Mouse (Mus musculus): ENCODE results near the gene Osbp2. TPM values are rescaled to one million over a fixed set of nuclear protein-coding genes. Genes with fewer than 3 reads are reported as not detected.

Gene Osbp2
- polyA plus RNA-seq, 2 experiments from 2014 or later: not detected

DNA sequence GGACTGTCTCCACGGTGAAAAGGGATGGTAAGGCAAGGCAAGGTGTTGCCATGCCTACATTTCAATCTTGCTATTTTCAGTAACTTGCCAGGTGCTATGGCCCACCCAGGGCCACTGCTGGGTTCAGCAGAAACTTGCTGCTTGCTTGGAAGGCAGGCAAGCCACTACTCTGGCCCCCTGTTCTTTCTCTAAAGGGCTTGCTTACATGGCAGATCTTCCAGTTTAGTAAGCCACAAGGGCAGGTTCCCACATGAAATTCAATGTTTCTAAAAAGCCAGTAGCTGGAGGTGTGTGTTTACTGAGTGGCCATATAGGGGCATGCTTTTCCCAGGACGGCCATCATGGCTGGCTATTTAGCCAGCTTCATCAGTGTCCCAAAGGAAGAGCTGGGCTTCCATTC is 172.0 kb downstream of the Osbp2 start:
- no peak for ATAC-seq

DNA sequence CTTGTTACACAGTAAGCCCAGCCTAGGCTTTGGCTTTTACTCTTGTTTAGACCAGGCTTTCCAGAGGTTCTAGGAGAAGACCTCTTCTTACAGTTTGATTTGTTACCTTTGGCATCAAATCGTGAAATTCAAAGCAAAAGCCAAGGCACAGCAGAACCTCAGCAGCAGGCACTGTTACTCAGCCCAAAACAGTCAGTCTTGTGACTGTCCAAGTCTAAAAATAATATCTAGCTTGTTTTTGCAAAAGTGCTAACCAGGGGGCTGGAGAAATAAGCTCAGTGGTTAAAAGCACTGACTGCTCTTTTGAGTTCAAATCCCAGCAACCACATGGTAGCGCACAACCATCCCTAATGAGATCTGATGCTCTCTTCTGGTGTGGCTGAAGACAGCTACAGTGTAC is 176.8 kb downstream of the Osbp2 start:
- ATAC-seq: no peak

DNA sequence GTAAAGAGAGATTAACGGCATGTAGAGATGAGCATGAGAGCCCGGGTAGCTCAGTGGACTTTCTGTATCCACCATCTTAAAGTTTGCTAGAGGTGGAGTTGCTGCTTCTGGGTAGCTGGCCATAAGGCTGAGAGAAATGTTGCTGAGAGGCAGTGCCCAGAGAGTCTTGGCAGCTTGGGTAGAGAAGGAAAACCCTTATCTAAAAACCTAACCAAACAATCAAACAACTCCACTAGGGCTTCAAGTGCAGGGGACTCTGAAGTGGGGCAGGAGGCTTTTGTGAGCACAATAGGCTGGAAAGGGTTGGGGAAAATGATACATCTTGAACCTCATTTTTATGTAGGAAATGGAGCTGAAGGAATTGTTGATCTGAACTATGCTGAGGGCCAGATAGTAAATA is 177.4 kb downstream of the Osbp2 start:
- no peak for ATAC-seq

DNA sequence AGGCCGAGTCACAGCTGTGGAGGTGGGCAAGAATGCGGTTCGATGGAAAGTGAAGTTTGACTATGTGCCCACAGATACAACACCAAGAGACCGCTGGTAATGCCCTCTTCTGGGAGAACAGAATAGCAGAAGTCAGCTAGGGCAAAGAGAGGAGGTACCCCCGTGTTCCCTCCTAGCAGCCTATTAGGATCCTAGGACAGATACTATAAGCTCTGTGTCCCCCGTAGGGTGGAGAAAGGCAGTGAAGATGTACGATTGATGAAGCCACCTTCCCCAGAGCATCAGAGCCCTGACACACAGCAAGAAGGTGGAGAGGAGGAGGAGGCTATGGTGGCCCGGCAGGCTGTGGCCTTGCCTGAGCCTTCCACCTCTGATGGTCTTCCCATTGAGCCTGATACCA is 178.3 kb downstream of the Osbp2 start:
- no peak for ATAC-seq

DNA sequence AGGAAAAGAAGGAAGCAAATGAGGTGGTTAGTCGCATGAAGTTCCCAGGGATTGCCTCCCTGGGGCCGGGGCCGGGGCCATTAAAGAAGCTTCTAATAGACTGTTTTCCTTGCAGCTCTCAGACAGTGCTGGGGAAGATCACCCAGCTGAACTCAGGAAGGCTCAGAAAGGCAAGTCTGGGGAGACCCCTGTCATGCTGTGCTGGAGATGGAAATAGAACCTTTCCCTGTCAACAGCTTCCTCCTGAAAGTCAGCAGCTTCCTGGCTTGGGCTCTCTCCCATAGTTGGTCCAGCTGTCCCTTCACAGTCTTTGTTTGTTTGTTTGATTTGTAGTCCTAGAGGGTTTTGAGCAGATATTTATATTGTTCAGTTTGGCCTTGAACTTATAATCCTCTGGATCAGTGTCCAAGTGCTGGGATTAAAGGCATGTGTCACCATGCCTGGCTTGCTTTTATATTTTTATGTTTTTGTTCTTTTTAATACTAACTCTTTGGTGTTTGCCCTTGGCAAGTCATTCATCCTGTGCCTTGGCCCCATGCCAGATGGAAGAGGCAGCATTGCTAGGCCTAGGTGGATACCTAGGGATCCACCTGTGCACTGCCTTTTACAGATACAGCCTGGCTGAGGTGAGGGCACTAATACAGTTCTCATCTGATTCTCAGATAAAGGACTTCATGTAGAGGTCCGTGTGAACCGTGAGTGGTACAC is 178.8 kb downstream of the Osbp2 start:
- no peak for ATAC-seq

DNA sequence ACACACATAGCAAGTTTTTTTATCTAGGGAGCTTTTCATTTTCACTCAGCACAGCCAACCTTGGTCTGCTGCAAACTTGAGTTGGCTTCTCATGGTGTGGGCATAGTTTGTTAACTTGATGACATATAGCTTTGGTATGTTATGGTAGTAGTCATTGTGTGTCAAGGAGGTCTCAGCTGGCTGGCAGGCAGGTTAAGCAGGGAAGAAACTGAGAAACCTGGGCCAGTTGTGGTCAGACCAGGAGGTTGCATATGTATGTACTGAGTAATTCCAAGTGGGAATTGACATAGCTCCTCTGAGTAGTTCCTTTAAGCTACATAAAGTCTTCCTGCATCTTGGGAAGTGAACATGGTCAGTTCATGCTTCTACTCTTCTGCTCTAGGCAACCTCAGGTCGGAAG is 179.5 kb downstream of the Osbp2 start:
- no peak for ATAC-seq

DNA sequence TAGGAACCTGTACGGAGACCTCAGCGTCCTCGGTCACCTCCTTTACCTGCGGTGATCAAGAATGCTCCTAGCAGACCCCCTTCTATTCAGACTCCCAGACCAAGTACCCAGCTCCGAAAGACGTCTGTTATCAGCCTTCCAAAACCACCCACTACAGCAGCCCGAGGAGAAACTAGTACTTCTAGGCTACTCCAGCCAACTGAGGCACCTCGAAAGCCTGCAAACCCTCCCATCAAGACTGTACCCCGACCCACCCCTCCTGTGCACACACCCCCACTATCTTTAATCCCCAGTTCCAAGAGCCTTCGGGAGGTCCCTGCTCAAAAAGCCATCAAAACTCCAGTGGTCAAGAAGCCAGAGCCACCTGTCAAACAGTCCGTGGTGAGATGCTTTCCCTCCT is 180.0 kb downstream of the Osbp2 start:
- ATAC-seq: no peak

DNA sequence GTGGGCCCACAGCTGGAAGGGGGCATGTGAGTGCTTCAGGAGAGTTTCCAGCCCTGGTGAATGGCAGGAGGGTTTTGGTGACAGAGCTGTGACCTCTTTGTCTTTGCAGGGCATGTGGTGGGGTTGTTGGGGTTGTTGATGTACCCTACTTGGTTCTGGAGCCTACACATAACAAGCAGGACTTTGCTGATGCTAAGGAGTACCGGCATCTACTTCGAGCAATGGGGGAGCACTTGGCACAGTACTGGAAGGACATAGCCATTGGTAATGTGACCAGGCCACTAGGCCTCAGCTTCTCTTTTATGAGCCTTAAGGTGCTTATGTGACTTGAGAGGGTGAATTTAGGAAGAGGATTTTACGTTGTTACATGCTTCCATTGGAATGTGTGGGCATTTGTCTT is 183.9 kb downstream of the Osbp2 start:
- no peak for ATAC-seq

DNA sequence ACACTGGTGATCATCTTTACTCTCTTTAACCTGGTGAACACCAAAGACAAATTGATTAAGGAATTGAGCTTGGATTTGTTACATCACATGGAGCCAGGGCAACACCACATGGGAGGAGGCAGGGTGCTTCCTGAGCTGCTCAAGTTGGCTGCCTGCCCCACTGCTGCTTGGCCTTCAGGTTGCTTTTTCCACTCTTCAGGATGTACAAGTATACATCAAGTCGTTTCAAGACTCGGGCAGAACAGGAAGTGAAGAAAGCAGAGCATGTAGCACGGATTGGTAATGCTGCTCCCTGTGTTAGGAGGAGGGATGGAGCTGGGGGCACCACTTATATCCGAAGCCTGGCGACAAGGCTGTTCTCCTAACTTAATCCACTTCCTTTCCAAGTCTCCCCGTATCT is 186.5 kb downstream of the Osbp2 start:
- no peak for ATAC-seq

DNA sequence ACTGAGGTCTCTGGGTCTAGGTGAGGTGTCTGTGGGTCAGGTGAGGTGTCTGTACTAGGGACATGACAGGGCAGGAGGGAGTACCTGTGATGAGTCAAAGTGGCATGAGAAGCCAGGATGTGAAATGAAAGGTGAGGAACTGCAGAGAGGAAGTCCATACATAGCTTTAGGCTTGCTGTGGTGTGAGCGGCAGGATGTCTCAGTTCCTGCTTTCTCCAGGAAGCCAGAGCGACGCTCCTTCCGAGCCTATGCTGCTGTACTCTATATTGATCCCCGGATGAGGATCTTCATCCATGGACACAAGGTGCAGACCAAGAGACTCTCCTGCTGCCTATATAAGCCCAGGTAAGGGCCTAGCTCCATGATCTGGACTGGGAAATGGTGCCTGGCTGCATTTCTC is 187.3 kb downstream of the Osbp2 start:
- ATAC-seq: no peak

DNA sequence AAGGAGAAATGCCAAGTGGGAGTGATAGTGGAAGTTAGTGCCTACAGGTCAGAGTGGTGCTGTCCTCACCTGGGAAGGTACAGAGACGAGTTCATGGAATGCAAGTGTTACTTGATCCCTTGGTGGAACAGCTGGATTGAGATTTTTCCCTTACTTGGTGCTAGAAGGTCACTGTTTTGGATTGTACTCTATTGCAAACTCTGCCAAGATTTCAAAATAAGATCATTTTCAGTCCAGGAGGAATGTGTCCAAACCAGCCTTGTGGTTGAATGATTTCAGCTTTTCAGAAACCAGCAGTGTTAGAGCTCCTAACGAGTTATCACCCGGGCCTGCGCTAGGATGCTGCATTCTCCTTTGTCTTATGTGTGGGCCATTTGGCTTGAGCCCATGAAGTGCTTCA is 189.2 kb downstream of the Osbp2 start:
- ATAC-seq: no peak

DNA sequence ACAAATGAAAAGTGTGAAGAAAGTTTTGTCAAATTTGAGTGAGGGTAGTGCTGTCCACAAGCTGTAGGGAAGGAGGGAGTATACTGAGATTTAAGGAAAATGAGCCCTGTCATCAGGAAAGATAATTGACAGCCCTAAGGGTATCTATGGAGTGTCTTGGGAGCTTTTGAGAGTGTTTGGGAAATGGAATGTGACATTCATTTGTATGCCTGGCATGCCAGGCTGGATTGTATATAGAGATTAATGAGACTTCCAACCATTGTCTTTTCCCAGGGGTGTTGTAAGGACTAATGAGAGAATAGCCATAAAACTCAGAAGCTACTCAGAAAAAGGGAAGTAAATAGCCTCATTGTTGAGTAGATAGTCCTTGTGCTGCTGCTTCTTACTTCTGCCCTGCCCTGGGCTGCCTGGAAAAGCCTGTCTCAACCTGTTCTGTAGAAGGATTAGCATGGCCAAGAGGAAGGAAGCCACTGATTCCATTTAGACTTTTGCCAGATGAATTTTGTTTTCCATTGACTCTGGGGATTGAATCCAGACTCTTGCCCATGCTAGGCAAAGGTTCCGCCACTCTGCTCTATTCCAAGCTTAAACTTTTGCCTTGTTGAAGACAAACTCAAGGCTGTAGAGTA is 192.6 kb downstream of the Osbp2 start:
- ATAC-seq: no peak

DNA sequence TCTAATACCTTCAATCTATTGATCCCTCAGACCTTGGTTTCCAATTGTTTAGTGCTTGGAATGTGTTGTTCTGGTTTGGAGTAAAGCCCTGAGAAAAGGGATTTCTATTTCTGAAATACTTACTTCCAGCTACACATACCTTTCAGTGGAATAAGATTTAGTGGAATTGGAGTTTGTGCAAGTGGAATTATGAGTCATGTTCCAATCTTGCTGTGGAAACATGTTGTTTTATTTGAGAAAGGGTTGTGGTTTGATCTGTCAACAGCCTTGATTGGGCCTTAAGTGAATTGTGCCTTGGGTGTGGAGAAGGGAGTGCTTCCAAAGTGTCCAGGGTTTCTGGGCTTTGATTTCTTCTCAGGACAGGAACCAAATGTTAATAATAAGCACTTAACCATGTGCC is 193.9 kb downstream of the Osbp2 start:
- ATAC-seq: no peak

DNA sequence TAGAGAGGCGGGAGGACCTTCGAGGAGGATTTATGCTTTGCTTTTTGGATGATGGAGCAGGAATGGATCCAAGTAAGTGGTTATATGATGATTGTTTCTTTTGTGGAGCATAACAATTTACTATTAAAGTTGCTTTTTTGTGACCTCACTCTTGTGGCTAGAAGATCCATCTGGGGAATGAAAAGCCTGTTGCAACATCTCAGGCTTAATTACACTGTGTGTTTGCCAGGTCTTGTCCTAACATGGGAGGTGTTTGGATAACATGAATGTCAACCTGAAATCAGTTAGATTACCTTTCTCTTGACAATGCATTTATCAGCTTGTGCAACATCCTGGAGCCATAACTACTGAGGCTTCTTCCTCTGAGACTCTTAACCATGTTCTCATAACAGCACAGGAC is 194.9 kb downstream of the Osbp2 start:
- no peak for ATAC-seq

DNA sequence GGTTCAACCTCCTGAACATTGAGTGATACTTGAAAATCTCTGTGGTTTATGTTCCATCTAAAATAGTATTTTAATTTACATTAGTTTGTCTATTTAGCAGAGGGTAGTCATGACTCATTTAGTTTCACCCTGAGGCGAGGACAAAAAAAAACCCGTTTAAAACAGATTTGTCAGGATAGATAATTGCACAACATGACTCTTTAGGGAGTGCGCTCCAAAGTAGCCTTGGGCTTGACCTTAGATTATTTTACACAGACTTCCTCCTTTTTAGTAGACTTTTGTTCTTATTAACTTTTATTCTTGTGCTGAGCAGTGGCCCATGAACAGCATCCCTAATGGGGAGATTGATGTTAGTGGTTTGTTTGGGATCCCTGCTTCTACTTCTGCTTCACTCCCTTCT is 196.2 kb downstream of the Osbp2 start:
- no peak for ATAC-seq

DNA sequence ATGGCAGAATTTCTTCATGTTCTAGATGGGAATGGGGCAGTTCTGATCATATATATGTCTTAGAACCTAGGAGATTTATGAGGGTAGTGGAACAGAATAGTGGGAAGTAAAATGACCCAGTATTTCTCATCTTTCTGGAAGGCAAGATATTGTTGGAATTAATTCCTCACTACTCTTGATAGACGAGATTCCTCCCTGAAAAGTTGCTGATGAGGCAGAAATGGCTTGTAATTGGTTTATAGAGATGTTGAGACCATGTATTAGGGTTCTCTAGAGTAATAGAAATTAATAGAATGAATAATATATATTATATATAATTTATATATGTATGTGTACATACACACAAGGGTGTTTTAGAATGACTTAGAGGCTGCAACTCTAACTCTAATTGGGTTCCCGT is 201.7 kb downstream of the Osbp2 start:
- no peak for ATAC-seq

Other genes with a start within 250 kb of the Osbp2 start
- 1 to 10 TPM; 6.5 to 7.8 TPM for gene Morc2a, start 214.7 kb downstream of the Osbp2 start, polyA plus RNA-seq (2017; shearing (Covaris generic))
- not detected for gene 4921536K21Rik, start 31.2 kb upstream of the Osbp2 start, polyA plus RNA-seq (2017; shearing (Covaris generic))
- under 1 TPM; 0.10 to 0.20 TPM for gene Dusp18, start 31.3 kb upstream of the Osbp2 start, polyA plus RNA-seq (2017; shearing (Covaris generic))
- 1 to 10 TPM; 1.1 to 1.2 TPM for gene Slc35e4, start 50.8 kb upstream of the Osbp2 start, polyA plus RNA-seq (2017; shearing (Covaris generic))
- 10 to 100 TPM; 20.4 to 23.1 TPM for gene Tcn2, start 68.3 kb upstream of the Osbp2 start, polyA plus RNA-seq (2017; shearing (Covaris generic))
- gene Pes1, start 100.1 kb upstream of the Osbp2 start, polyA plus RNA-seq (2017; shearing (Covaris generic)): 10 to 100 TPM; 45.6 to 74.8 TPM
- not detected for gene 4930556J24Rik, start 112.9 kb upstream of the Osbp2 start, polyA plus RNA-seq (2017; shearing (Covaris generic))
- gene Gal3st1, start 119.7 kb upstream of the Osbp2 start, polyA plus RNA-seq (2017; shearing (Covaris generic)): not detected
- gene Sec14l4, start 167.6 kb upstream of the Osbp2 start, polyA plus RNA-seq (2017; shearing (Covaris generic)): not detected
- gene Sec14l3, start 200.9 kb upstream of the Osbp2 start, polyA plus RNA-seq (2017; shearing (Covaris generic)): not detected
- gene Mtfp1, start 231.5 kb upstream of the Osbp2 start, polyA plus RNA-seq (2017; shearing (Covaris generic)): 1 to 10 TPM; 1.4 to 2.8 TPM

Measured in activated CD4-positive, CD25-positive, alpha-beta regulatory T cell, adult 4 months (primary cell).